Mouse (Mus musculus) liver, embryonic 12.5 days (tissue): ENCODE results near the gene Sp7. TPM values are rescaled to one million over a fixed set of nuclear protein-coding genes. Genes with fewer than 3 reads are reported as not detected.
A peak's percentile ranks its signal among the peaks of the same experiment; 100 is the strongest.
"Not testable (repeated sequence)": the region's sequence is repeated elsewhere in the genome, so short reads cannot be mapped to it uniquely, and the experiment has no call there.

ENCODE experiments used
- ATAC-seq: fragments of 200-750 bp; cut with Nextera tagmentation; 2 replicates; pipeline ENCODE4 v1.8.0; 2017; ENCODE audit warnings: moderate number of reproducible peaks, mild to moderate bottlenecking, moderate library complexity
- H3K27ac ChIP-seq: fragments of 300-500 bp; sonication (generic); 2 replicates; pipeline ENCODE4 v1.5.1; 2016; ENCODE audit warnings: mild to moderate bottlenecking
- H3K27me3 ChIP-seq: fragments of 300-500 bp; sonication (generic); replicated peaks from 2 replicates; pipeline ENCODE4 v1.6.1; 2016; ENCODE audit warnings: mild to moderate bottlenecking, moderate library complexity
- H3K36me3 ChIP-seq: fragments of 300-500 bp; sonication (generic); 2 replicates; pipeline ENCODE4 v1.6.1; 2016; ENCODE audit warnings: mild to moderate bottlenecking, moderate library complexity
- H3K4me1 ChIP-seq: fragments of 300-500 bp; sonication (generic); 2 replicates; pipeline ENCODE4 v1.6.1; 2016
- H3K4me2 ChIP-seq: fragments of 300-500 bp; sonication (generic); 2 replicates; pipeline ENCODE4 v1.6.1; 2016; ENCODE audit warnings: mild to moderate bottlenecking, moderate library complexity
- H3K4me3 ChIP-seq: fragments of 300-500 bp; sonication (generic); 2 replicates; pipeline ENCODE4 v1.5.1; 2016; ENCODE audit warnings: mild to moderate bottlenecking, moderate library complexity
- H3K9ac ChIP-seq: fragments of 300-500 bp; sonication (generic); 2 replicates; pipeline ENCODE4 v1.6.1; 2016; ENCODE audit warnings: mild to moderate bottlenecking, moderate library complexity
- H3K9me3 ChIP-seq: fragments of 300-500 bp; sonication (generic); replicated peaks from 2 replicates; pipeline ENCODE4 v1.6.1; 2016; ENCODE audit warnings: mild to moderate bottlenecking, moderate library complexity
- WGBS: fragments of 180-500 bp; shearing (Covaris S2); methylation state at CpG from one replicate; pipeline ENCODE4 v1.1.7; 2016; ENCODE audit not compliant: insufficient replicate concordance; 5-methylcytosine and 5-hydroxymethylcytosine counted together
- polyA plus RNA-seq: library from polyadenylated mRNA; unstranded; fragments of >200 nt; fragmentation: Nextera tagmentation; extraction: Ambion mirVana; gene quantifications from 2 replicates; pipeline ENCODE4 v1.2.1, GENCODE M21; 2016

Gene Sp7
- polyA plus RNA-seq, 1 experiment from 2014 or later, result 0.37 TPM

DNA sequence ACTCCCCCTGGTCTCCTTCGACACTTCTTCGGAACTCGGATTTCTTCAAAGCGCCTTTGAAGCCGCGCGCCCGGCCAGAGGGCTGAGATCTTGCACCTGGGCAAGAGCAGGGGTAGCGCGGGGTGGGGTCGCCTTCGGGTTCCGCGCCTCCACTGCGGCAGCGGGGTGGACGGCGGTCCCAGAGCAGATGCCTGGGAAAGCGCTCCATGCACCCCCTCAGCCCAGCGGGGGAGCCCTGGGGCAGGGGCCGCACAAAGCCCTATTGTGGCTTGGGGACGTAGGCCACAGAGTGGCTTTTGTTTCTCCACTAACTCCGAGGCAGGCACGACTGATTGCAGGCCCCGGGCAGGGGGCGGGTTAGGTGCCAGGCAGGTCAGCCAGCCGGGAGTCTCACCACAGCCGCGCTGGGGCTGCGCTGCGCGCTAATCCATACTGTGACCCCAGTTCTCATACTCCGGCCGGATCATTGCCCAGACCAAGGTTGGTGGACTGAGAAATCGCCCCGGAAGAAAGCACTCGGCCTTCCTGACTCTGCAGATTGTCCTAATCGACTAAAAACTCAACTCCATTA, 11.0 kb downstream of the Sp7 start:
- Histone ChIP-seq H3K4me3 (peak overlapping the region; percentile 56), H3K27me3 (peaks cover 77% of the 10 kb centered on the region), H3K9me3 (no peaks in the 10 kb centered on the region), H3K4me2 (peak overlapping the region; percentile 86), H3K9ac (peak overlapping the region; percentile 62), H3K4me1 (peaks cover 36% of the 10 kb centered on the region), H3K36me3 (no peaks in the 10 kb centered on the region), H3K27ac (peak overlapping the region; percentile 17)
- peak; percentile 19; the same call in 1 of the 2 replicates for ATAC-seq
- 1% methylated on average over 38 of the region's 38 CpGs for WGBS

- H3K4me1 ChIP-seq, result peaks cover 36% of the 10 kb centered on the region
- no peaks in the 10 kb centered on the region for H3K9me3 ChIP-seq
- under 1% methylated on average over 49 of the region's 49 CpGs for WGBS
- ATAC-seq, result 0 out of 2 replicates have a peak, but pooled peaks have one; percentile 2
- peak overlapping the region; percentile 17; the same call in 1 of the 2 replicates for H3K27ac ChIP-seq
- H3K4me3 ChIP-seq, result peak overlapping the region; percentile 56
- H3K36me3 ChIP-seq, result no peaks in the 10 kb centered on the region
- H3K4me2 ChIP-seq, result peak overlapping the region; percentile 86
- H3K27me3 ChIP-seq, result peaks cover 72% of the 10 kb centered on the region
- H3K9ac ChIP-seq, result peak overlapping the region; percentile 62
Measured at GRCm38 (mm10) chr15:102355134-102355870, 11.7 kb downstream of the Sp7 start.

DNA sequence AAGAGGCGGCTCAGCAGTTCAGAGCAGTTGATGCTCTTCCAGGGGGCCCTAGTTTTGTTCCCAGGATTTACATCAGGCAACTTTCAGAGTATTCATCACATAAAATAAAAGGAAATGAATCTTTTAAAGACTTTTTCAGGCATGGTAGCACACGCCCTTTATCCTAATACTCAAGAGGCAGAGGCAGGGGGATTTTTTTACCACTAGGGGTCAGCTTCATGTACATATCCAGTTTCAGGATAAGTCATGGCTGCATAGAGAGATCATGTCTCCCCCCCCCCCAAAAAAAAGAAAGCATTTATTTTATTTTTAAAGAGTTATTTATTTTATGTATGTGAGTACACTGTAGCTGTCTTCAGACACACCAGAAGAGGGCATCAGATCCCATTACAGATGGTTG, 13.0 kb downstream of the Sp7 start:
- Histone ChIP-seq H3K4me2 (no peak overlapping the region), H3K4me1 (peaks cover 47% of the 10 kb centered on the region), H3K9me3 (no peaks in the 10 kb centered on the region), H3K9ac (no peak overlapping the region), H3K4me3 (no peak overlapping the region), H3K27ac (no peak overlapping the region), H3K27me3 (peaks cover 58% of the 10 kb centered on the region), H3K36me3 (peaks cover under 1% of the 10 kb centered on the region; the same call in 1 of the 2 replicates)
- 65% methylated on average over 2 of the region's 2 CpGs for WGBS
- ATAC-seq, result no peak

DNA sequence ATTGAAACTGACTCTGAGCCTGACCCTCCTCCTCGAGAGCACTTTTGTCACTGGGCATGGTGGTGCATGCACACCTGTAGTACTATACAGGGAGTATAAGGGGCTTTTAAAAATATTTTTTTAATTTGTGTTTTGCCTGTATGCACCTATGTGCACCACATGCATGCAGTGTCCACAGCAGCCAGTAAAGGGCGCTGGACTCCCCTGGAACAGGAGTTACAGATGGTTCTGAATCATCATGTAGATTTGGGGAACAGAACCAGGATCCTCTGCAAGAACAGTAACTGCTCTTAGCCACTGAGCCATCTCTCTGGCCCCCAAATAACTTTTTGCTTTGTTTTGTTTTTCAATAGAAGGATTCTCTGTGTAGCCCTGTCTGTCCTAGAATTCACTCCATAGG, 14.8 kb downstream of the Sp7 start:
- Histone ChIP-seq H3K27me3 (peaks cover 40% of the 10 kb centered on the region), H3K9ac (no peak overlapping the region), H3K4me2 (no peak overlapping the region), H3K4me3 (no peak overlapping the region), H3K9me3 (no peaks in the 10 kb centered on the region), H3K4me1 (peaks cover 40% of the 10 kb centered on the region), H3K36me3 (peaks cover 15% of the 10 kb centered on the region), H3K27ac (no peak overlapping the region)
- no peak for ATAC-seq
- WGBS, result 49% methylated on average over 2 of the region's 2 CpGs

GRCm38 (mm10) chr15:102350942-102351291, 16.1 kb downstream of the Sp7 start:
- 12% methylated on average over 11 of the region's 11 CpGs for whole genome bisulfite sequencing

DNA sequence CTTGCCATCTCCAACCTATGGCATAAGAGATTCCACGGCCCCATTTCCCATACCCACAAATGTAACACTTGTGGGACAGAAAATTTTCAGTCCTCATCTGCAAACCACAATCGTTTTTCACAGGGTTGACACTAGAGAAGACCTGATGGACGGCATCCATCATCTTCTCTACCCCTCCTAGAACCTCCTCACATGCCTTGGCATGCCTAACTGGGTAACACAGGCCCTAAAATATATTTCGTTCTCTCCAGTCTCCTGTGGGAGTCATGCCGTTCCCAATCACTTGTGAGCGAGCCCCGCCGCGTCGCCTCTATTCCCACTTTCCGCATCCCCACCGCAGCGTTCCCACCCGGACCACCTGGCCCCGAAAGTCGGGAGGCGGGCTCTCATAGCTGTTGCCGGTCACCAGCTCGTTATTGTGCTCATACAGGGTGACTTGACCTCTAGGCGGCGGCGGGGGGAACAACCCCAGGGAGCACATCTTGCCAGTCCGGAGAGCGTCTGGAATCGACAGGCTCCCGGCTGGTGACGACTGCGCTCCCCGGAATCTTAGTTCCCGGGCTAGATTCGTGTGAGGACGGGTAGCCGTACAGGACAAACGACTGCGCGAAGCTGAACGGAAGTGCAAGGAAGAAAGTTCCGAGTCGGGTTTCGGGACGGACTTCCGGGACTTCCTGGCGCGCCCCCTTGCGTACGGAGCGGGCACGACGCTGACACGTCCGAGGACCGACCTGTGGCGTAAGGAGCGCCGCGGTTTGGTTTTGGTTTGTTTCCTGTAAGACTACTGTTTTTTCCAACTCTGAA, 16.6 kb downstream of the Sp7 start, which contains the start of gene Aaas:
Gene Aaas, minus strand, starts transcription at position 634 of the 804 bp plus-strand sequence.
- ATAC-seq, result peak; percentile 91
- Histone ChIP-seq H3K27ac (peak within 1 kb of the TSS; percentile 75), H3K4me1 (peaks cover 26% of the 10 kb centered on the region), H3K9me3 (no peaks in the 10 kb centered on the region), H3K9ac (peak within 1 kb of the TSS; percentile 90), H3K4me3 (peak within 1 kb of the TSS; percentile 86), H3K27me3 (peaks cover 22% of the 10 kb centered on the region), H3K36me3 (peaks cover 33% of the 10 kb centered on the region), H3K4me2 (peak within 1 kb of the TSS; percentile 85)
- WGBS, result under 1% methylated on average over 56 of the region's 56 CpGs

More at GRCm38 (mm10) chr15:102350942-102351291, 16.1 kb downstream of the Sp7 start:
- Histone ChIP-seq H3K4me2 (peak overlapping the region; percentile 85), H3K4me3 (peak overlapping the region; percentile 86), H3K27me3 (peaks cover 28% of the 10 kb centered on the region), H3K4me1 (peaks cover 32% of the 10 kb centered on the region), H3K27ac (peak overlapping the region; percentile 42; the same call in 1 of the 2 replicates), H3K9me3 (no peaks in the 10 kb centered on the region), H3K9ac (peak overlapping the region; percentile 90), H3K36me3 (peaks cover 27% of the 10 kb centered on the region)
- peak; percentile 38 for ATAC-seq

- Histone ChIP-seq H3K27ac (no peak overlapping the region), H3K9ac (no peak overlapping the region), H3K4me2 (no peak overlapping the region), H3K4me3 (no peak overlapping the region), H3K27me3 (no peaks in the 10 kb centered on the region), H3K36me3 (peaks cover 66% of the 10 kb centered on the region), H3K4me1 (peaks cover 18% of the 10 kb centered on the region), H3K9me3 (no peaks in the 10 kb centered on the region)
- WGBS, result 64% methylated on average over 4 of the region's 4 CpGs
- no peak for ATAC-seq
Measured at GRCm38 (mm10) chr15:102346444-102346843, 20.5 kb downstream of the Sp7 start.

- no peak for ATAC-seq
- Histone ChIP-seq H3K27me3 (no peaks in the 10 kb centered on the region), H3K9me3 (no peaks in the 10 kb centered on the region), H3K36me3 (peaks cover 81% of the 10 kb centered on the region), H3K4me1 (peaks cover 8% of the 10 kb centered on the region), H3K9ac (no peak overlapping the region), H3K4me3 (no peak overlapping the region), H3K27ac (no peak overlapping the region), H3K4me2 (no peak overlapping the region)
- 87% methylated on average over 3 of the region's 3 CpGs for WGBS
Measured at GRCm38 (mm10) chr15:102344490-102344889, 22.5 kb downstream of the Sp7 start.

GRCm38 (mm10) chr15:102341580-102341979, 25.4 kb downstream of the Sp7 start:
- Histone ChIP-seq H3K36me3 (peaks cover 89% of the 10 kb centered on the region), H3K4me2 (no peak overlapping the region), H3K9me3 (no peaks in the 10 kb centered on the region), H3K9ac (no peak overlapping the region), H3K4me1 (no peaks in the 10 kb centered on the region), H3K27me3 (no peaks in the 10 kb centered on the region), H3K4me3 (no peak overlapping the region), H3K27ac (no peak overlapping the region)
- WGBS, result 6% methylated on average over 1 of the region's 1 CpGs
- no peak for ATAC-seq

GRCm38 (mm10) chr15:102339612-102340011, 27.4 kb downstream of the Sp7 start:
- H3K27ac ChIP-seq, result no peak overlapping the region
- WGBS, result 63% methylated on average over 5 of the region's 5 CpGs
- H3K4me3 ChIP-seq, result no peak overlapping the region
- no peak overlapping the region for H3K9ac ChIP-seq
- H3K9me3 ChIP-seq, result no peaks in the 10 kb centered on the region
- peaks cover 89% of the 10 kb centered on the region for H3K36me3 ChIP-seq
- no peak for ATAC-seq
- no peaks in the 10 kb centered on the region for H3K27me3 ChIP-seq
- no peaks in the 10 kb centered on the region for H3K4me1 ChIP-seq
- H3K4me2 ChIP-seq, result no peak overlapping the region

DNA sequence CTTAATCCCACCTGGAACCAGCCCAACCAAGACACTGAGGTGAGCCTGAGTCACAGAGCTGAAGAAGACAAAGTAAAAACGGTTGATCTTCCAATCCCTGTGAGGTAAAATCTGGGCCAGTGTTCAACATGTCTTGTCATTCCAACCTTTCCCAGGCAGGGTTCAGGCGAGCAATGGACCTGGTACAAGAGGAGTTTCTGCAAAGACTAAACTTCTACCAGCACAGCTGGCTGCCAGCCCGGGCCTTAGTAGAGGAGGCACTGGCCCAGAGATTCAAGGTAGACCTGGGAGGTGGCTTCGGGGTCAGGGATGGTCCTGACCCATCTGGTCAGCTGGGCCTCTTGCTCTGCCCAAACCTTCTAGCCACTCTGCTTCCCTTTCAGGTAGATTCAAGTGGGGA, 30.0 kb downstream of the Sp7 start:
- WGBS, result 75% methylated on average over 4 of the region's 4 CpGs
- H3K4me1 ChIP-seq, result peaks cover 17% of the 10 kb centered on the region
- no peaks in the 10 kb centered on the region for H3K27me3 ChIP-seq
- H3K4me2 ChIP-seq, result no peak overlapping the region
- no peak overlapping the region for H3K9ac ChIP-seq
- no peak overlapping the region for H3K4me3 ChIP-seq
- peaks cover 86% of the 10 kb centered on the region for H3K36me3 ChIP-seq
- no peaks in the 10 kb centered on the region for H3K9me3 ChIP-seq
- H3K27ac ChIP-seq, result no peak overlapping the region
- ATAC-seq, result no peak

DNA sequence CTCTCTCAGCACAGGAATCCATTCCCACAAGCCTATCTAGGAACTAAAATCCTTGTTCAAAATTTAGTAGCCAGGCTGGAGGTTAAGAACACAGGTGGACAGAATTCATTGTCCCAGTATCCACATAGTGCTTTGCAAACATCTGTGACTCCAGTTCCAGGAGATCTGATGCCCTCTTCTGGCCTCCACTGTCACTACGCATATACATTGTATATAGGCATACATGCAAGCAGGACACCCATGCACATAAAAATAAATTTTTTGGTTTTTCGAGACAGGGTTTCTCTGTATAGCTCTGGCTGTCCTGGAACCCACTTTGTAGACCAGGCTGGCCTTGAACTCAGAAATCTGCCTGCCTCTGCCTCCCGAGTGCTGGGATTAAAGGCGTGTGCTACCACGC, 31.1 kb downstream of the Sp7 start:
- not testable (repeated sequence) for H3K27ac ChIP-seq, ATAC-seq, H3K4me2 ChIP-seq, H3K27me3 ChIP-seq, H3K9ac ChIP-seq, H3K9me3 ChIP-seq, H3K4me3 ChIP-seq
- Histone ChIP-seq H3K36me3 (peaks cover 78% of the 10 kb centered on the region), H3K4me1 (peaks cover 23% of the 10 kb centered on the region)
- WGBS, result 85% methylated on average over 5 of the region's 5 CpGs
